Mouse (Mus musculus) C2C12 (cell line): ENCODE data around the gene Tbk1.

Experiments
- CEBPB ChIP-seq: IDR thresholded peaks from one replicate; pipeline ENCODE4 v1.6.1; 2011; ENCODE audit warnings: low read depth, mild to moderate bottlenecking, control low read depth, moderate library complexity
- CTCF ChIP-seq: IDR thresholded peaks from one replicate; pipeline ENCODE4 v1.5.1; 2011; ENCODE audit not compliant: control insufficient read depth, insufficient read depth, insufficient read length
- FOSL1 ChIP-seq: IDR thresholded peaks from one replicate; pipeline ENCODE4 v1.8.0; 2011; ENCODE audit warnings: mild to moderate bottlenecking, low read length; ENCODE audit not compliant: poor library complexity, insufficient read depth, severe bottlenecking
- MAX ChIP-seq: IDR thresholded peaks from one replicate; pipeline ENCODE4 v1.6.1; 2011; ENCODE audit warnings: mild to moderate bottlenecking, control low read depth
- MYOG ChIP-seq: IDR thresholded peaks from one replicate; pipeline ENCODE4 v1.6.1; 2011; ENCODE audit not compliant: control insufficient read depth, insufficient read length; ENCODE audit errors: extremely low read depth
- USF1 ChIP-seq: IDR thresholded peaks from one replicate; pipeline ENCODE4 v1.6.1; 2011; ENCODE audit warnings: low read depth, mild to moderate bottlenecking, control low read depth, moderate library complexity

DNA sequence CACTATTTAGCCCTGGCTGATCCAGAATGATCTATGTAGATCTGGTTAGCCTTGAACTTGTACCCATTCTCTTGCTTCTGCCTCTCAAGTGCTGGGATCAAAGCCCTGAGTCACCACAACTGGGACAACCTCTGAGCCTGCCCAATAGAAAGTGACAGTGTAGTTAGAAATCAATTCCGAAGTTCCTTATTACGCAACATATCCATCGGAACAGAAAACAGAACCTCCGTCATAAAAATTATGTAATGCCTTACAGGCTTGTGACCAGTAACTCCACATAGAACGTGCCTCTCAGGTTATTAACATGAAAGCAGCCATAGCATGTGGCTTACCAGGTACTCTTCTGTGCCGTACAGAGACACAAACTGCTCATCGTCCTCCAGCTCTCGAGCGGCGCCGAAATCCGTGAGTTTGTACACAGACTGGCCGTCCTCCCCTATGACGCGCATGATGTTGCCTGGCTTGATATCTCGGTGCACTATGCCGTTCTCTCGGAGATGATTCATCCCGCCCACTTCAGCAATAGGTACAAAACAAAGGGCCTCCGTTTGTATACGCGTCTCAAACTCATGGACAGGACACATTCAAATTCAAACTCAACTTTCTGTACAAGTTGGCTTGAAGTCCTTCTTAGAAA, 15.0 kb downstream of the Tbk1 start:
- TF ChIP-seq CTCF, result no peak
- TF ChIP-seq FOSL1, result no peak
- no peak for TF ChIP-seq USF1
- TF ChIP-seq MYOG, result no peak
- TF ChIP-seq MAX, result no peak
- TF ChIP-seq CEBPB, result peak; percentile 29
